ENCODE assay signal across 20 mouse cellular contexts in the genomic region with DNA sequence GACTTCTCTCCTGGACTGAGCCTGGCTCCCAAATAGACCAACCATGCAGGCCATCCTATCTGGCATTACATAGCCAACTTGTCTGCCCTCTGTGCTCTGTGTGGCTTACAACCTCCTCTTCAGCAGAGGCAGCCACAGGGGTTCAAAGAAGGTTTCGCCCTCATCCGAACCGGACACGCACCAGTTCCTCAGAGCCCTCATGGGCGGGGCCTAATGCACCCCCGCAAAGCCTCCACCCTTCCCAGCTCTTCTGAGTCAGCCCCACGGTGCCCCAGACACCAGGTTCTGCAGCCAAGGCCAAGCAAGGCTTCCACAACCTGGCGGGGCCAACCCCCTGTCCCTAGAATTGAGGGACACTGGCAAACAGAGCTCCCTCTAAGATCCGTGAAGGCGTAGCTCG. TPM values are rescaled to one million over a fixed set of nuclear protein-coding genes. Genes with fewer than 3 reads are reported as not detected.
DNase-seq lines count a peak whose midpoint lies in the region; ATAC-seq and TF ChIP-seq lines count a peak whose summit lies in the region.
"Had no signal": no experiment of that assay in that cellular context is flagged by ENCODE, and none has a peak within 500 bp of the region (broad histone marks: within the 10 kb centered on the region; RNA-seq: fewer than 3 reads in every experiment).

No protein-coding gene starts in this region.

- H3K36me3 ChIP-seq in liver, postnatal 0 days (replicated peaks; ENCODE audit: insufficient read depth, low read length), result no peaks in the 10 kb centered on the region
- H3K36me3 ChIP-seq in limb, embryonic 10.5 days, result no peaks in the 10 kb centered on the region
- no peaks in the 10 kb centered on the region for H3K36me3 ChIP-seq in intestine, embryonic 15.5 days
- H3K36me3 ChIP-seq: kidney, embryonic 15.5 days had no signal

- no peaks in the 10 kb centered on the region for H3K9me3 ChIP-seq in liver, postnatal 0 days (ENCODE audit: low read length)
- H3K9me3 ChIP-seq in limb, embryonic 10.5 days (replicated peaks), result no peaks in the 10 kb centered on the region
- H3K9me3 ChIP-seq in intestine, embryonic 15.5 days, result no peaks in the 10 kb centered on the region
- H3K9me3 ChIP-seq: kidney, embryonic 15.5 days had no signal

- no peak for TF ChIP-seq CTCF in liver, postnatal 0 days (IDR thresholded peaks at IDR 0.05; ENCODE audit: low read depth)

- peaks cover 53% of the 10 kb centered on the region for H3K4me1 ChIP-seq in liver, postnatal 0 days (ENCODE audit: insufficient read depth)
- no peaks in the 10 kb centered on the region for H3K4me1 ChIP-seq in limb, embryonic 10.5 days
- no peaks in the 10 kb centered on the region for H3K4me1 ChIP-seq in intestine, embryonic 15.5 days (replicated peaks)

- no peak for ATAC-seq in liver, postnatal 0 days
- ATAC-seq in intestine, embryonic 15.5 days, result no peak
- ATAC-seq in frontal cortex, adult (ENCODE audit: low TSS enrichment), result no peak
- ATAC-seq: hindbrain, postnatal 0 days had no signal

- 63% methylated on average over 11 of the region's 11 CpGs for WGBS in liver, postnatal 0 days (ENCODE audit: insufficient replicate concordance)
- 86% methylated on average over 11 of the region's 11 CpGs for WGBS in limb, embryonic 10.5 days
- 80% methylated on average over 11 of the region's 11 CpGs for WGBS in intestine, embryonic 15.5 days

- DNase-seq in spleen, adult 18-20 months, result peak; percentile 22 to 34
- DNase-seq in spleen, adult 12 weeks (ENCODE audit: low spot score), result no peak
- DNase-seq in induced T-regulatory cell, adult 2 months (ENCODE audit: low read depth), result peak; percentile 52
- peak; percentile 61 for DNase-seq in liver, postnatal 0 days
- no peak for DNase-seq in limb, embryonic 10.5 days (ENCODE audit: low spot score)
- DNase-seq: adrenal gland, postnatal 14 days; cerebellum, adult 18-20 months; gastrocnemius, postnatal 25 days; lung, postnatal 14 days; right cerebral cortex, postnatal 4 days; thymus, postnatal 36 days had no signal

- H3K27ac ChIP-seq in liver, postnatal 0 days (ENCODE audit: low read depth), result peak overlapping the region; percentile 35
- H3K27ac ChIP-seq in limb, embryonic 10.5 days, result no peak overlapping the region
- H3K27ac ChIP-seq in intestine, embryonic 15.5 days, result no peak overlapping the region
- H3K27ac ChIP-seq: hindbrain, postnatal 0 days; kidney, embryonic 15.5 days had no signal

- H3K4me3 ChIP-seq in liver, postnatal 0 days (ENCODE audit: low read depth, low read length), result no peak overlapping the region
- no peak overlapping the region for H3K4me3 ChIP-seq in limb, embryonic 10.5 days
- H3K4me3 ChIP-seq in intestine, embryonic 15.5 days (replicated peaks), result no peak overlapping the region
- H3K4me3 ChIP-seq: kidney, embryonic 15.5 days had no signal

- peak overlapping the region; percentile 34 for H3K4me2 ChIP-seq in liver, postnatal 0 days (ENCODE audit: low read depth, low read length)
- H3K4me2 ChIP-seq in intestine, embryonic 15.5 days (replicated peaks), result no peak overlapping the region
- H3K4me2 ChIP-seq: heart, embryonic 11.5 days; kidney, embryonic 15.5 days; midbrain, embryonic 11.5 days had no signal

- TF ChIP-seq EP300 in liver, postnatal 0 days (IDR thresholded peaks at IDR 0.05; ENCODE audit: low read depth), result no peak

- no peaks in the 10 kb centered on the region for H3K27me3 ChIP-seq in liver, postnatal 0 days (ENCODE audit: insufficient read depth, low read length)
- H3K27me3 ChIP-seq in limb, embryonic 10.5 days (ENCODE audit: low read depth, poor library complexity, severe bottlenecking), result peaks cover 11% of the 10 kb centered on the region; the same call in 1 of the 2 replicates
- 0 out of 2 replicates have a peak, but pooled peaks cover 3% of the 10 kb centered on the region for H3K27me3 ChIP-seq in intestine, embryonic 15.5 days (replicated peaks)
- H3K27me3 ChIP-seq: kidney, embryonic 15.5 days had no signal

- no peak overlapping the region; the same call in 1 of the 2 replicates for H3K9ac ChIP-seq in liver, postnatal 0 days (replicated peaks)
- no peak overlapping the region for H3K9ac ChIP-seq in intestine, embryonic 15.5 days
- H3K9ac ChIP-seq: kidney, embryonic 15.5 days had no signal

RNA-seq across cellular contexts. Expression of a gene that starts 13.7 kb away (rescaled TPM):
- polyA plus RNA-seq in liver, postnatal 0 days (2015; fragmentation: Nextera tagmentation; extraction: Ambion mirVana), result 0.02 TPM in 1 of 2 replicates, not detected in the other
- polyA plus RNA-seq in limb, embryonic 10.5 days (2016; fragmentation: Nextera tagmentation; extraction: Ambion mirVana), result 0.36 and 0.44 TPM in 2 replicates
- polyA plus RNA-seq in intestine, embryonic 15.5 days (2015; fragmentation: Nextera tagmentation; extraction: Ambion mirVana), result 0.19 and 0.32 TPM in 2 replicates
- polyA plus RNA-seq: hindbrain, postnatal 0 days; liver, adult 2 months; neural tube, embryonic 14.5 days had no signal

RNA-seq across cellular contexts. Expression of a gene that starts 46.9 kb away (rescaled TPM):
- 1.9 and 2.1 TPM in 2 replicates for polyA plus RNA-seq in liver, postnatal 0 days (2015; fragmentation: Nextera tagmentation; extraction: Ambion mirVana)
- polyA plus RNA-seq in limb, embryonic 10.5 days (2016; fragmentation: Nextera tagmentation; extraction: Ambion mirVana), result 0.05 and 0.33 TPM in 2 replicates
- polyA plus RNA-seq in intestine, embryonic 15.5 days (2015; fragmentation: Nextera tagmentation; extraction: Ambion mirVana), result 3.1 and 3.8 TPM in 2 replicates

RNA-seq across cellular contexts. Expression of a gene that starts 48.8 kb away (rescaled TPM):
- polyA plus RNA-seq in liver, postnatal 0 days (2015; fragmentation: Nextera tagmentation; extraction: Ambion mirVana), result 0.06 and 0.11 TPM in 2 replicates
- polyA plus RNA-seq in limb, embryonic 10.5 days (2016; fragmentation: Nextera tagmentation; extraction: Ambion mirVana), result 1.3 and 1.5 TPM in 2 replicates
- polyA plus RNA-seq in intestine, embryonic 15.5 days (2015; fragmentation: Nextera tagmentation; extraction: Ambion mirVana), result 0.40 and 0.42 TPM in 2 replicates
- polyA plus RNA-seq: embryonic facial prominence, embryonic 11.5 days; liver, adult 2 months; midbrain, embryonic 11.5 days; neural tube, embryonic 14.5 days had no signal

Comparison
In these comparisons a context has a peak if more than half of its experiments do, and no peak if none do; other contexts are left out.
1. DNase-seq: peak in spleen, adult 18-20 months (2 of 2), induced T-regulatory cell, adult 2 months (single experiment) and liver, postnatal 0 days (single experiment); none in spleen, adult 12 weeks (single experiment) and limb, embryonic 10.5 days (single experiment).